Mouse (Mus musculus): ENCODE data around the gene Plscr5.
"Not testable (repeated sequence)": the region's sequence is repeated elsewhere in the genome, so short reads cannot be mapped to it uniquely, and the experiment has no call there.

The Plscr5 gene

GRCm38 (mm10) chr9:92192636-92193035 lies at the start of gene Plscr5:
Gene Plscr5 (plus strand): TSS chr9:92192936.
- DNase-seq (ENCODE audit: low spot score in 2 of 2), result not testable (repeated sequence)

- no peak for DNase-seq (ENCODE audit: low spot score in 2 of 2)
Observed at GRCm38 (mm10) chr9:92147555-92148248, 45.0 kb upstream of the Plscr5 start.

- no peak for DNase-seq (ENCODE audit: low spot score in 2 of 2)
Observed at GRCm38 (mm10) chr9:92162213-92162612, 30.5 kb upstream of the Plscr5 start.

GRCm38 (mm10) chr9:92173318-92173985 lies 19.3 kb upstream of the Plscr5 start:
- no peak for DNase-seq (ENCODE audit: low spot score in 2 of 2)

GRCm38 (mm10) chr9:92174176-92175075 lies 18.3 kb upstream of the Plscr5 start:
- no peak for DNase-seq (ENCODE audit: low spot score in 2 of 2)

GRCm38 (mm10) chr9:92178861-92179469 lies 13.8 kb upstream of the Plscr5 start:
- DNase-seq (ENCODE audit: low spot score in 2 of 2), result no peak

- DNase-seq (ENCODE audit: low spot score in 2 of 2), result no peak
Observed at GRCm38 (mm10) chr9:92191295-92191694, 1.4 kb upstream of the Plscr5 start.

GRCm38 (mm10) chr9:92198408-92198807 lies 5.7 kb downstream of the Plscr5 start:
- no peak for DNase-seq (ENCODE audit: low spot score in 2 of 2)

GRCm38 (mm10) chr9:92199564-92199963 lies 6.8 kb downstream of the Plscr5 start:
- DNase-seq (ENCODE audit: low spot score in 2 of 2), result no peak

- no peak for DNase-seq (ENCODE audit: low spot score in 2 of 2)
Observed at GRCm38 (mm10) chr9:92204397-92204796, 11.7 kb downstream of the Plscr5 start.

GRCm38 (mm10) chr9:92207307-92207706 lies 14.6 kb downstream of the Plscr5 start:
- DNase-seq (ENCODE audit: low spot score in 2 of 2), result peak in 1 of 2 experiments; percentile 10

- DNase-seq (ENCODE audit: low spot score in 2 of 2), result no peak
Observed at GRCm38 (mm10) chr9:92207757-92208156, 15.0 kb downstream of the Plscr5 start.

GRCm38 (mm10) chr9:92209850-92210249 lies 17.1 kb downstream of the Plscr5 start:
- DNase-seq (ENCODE audit: low spot score in 2 of 2), result no peak

GRCm38 (mm10) chr9:92210386-92210967 lies 17.7 kb downstream of the Plscr5 start:
- DNase-seq (ENCODE audit: low spot score in 2 of 2), result no peak

GRCm38 (mm10) chr9:92211048-92211447 lies 18.3 kb downstream of the Plscr5 start:
- DNase-seq (ENCODE audit: low spot score in 2 of 2), result no peak

GRCm38 (mm10) chr9:92217484-92217883 lies 24.7 kb downstream of the Plscr5 start:
- DNase-seq (ENCODE audit: low spot score in 2 of 2), result no peak

- DNase-seq (ENCODE audit: low spot score in 2 of 2), result no peak
Observed at GRCm38 (mm10) chr9:92217896-92218295, 25.2 kb downstream of the Plscr5 start.

- DNase-seq (ENCODE audit: low spot score in 2 of 2), result no peak
Observed at GRCm38 (mm10) chr9:92220151-92220550, 27.4 kb downstream of the Plscr5 start.

- DNase-seq (ENCODE audit: low spot score in 2 of 2), result no peak
Observed at GRCm38 (mm10) chr9:92221480-92221879, 28.7 kb downstream of the Plscr5 start.

GRCm38 (mm10) chr9:92224598-92225231 lies 32.0 kb downstream of the Plscr5 start:
- DNase-seq (ENCODE audit: low spot score in 2 of 2), result no peak

- DNase-seq (ENCODE audit: low spot score in 2 of 2), result no peak
Observed at GRCm38 (mm10) chr9:92226127-92226655, 33.5 kb downstream of the Plscr5 start.
